Mouse (Mus musculus): ENCODE measurements around the gene Vamp8. TPM values are rescaled to one million over a fixed set of nuclear protein-coding genes. Genes with fewer than 3 reads are reported as not detected.

Vamp8 gene
- polyA plus RNA-seq, 1 experiment, result 121 TPM

DNA sequence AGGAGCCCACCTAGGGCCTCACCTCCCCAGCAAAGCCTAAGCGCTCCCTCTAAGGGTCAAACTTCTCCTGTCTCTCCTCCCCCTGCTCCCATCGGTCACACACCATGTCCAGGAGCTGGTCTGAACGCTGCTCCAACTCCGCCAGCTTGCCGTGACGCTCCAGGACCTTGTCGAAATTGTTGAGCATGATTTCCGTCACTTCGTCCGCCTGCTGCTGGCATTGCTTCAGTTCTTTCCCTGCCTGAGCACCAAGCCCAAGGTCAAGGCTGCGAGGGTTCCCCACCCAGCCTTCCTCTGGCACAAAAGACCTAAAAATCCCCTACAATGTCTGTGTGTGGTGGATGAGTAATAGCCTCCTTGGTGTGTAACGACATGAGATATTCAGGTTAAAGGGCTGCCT, 20.4 kb downstream of the Vamp8 start:
- Histone ChIP-seq H3K27ac (replicated peaks; ENCODE audit: low read depth, low read length) (no peak overlapping the region), H3K4me3 (ENCODE audit: insufficient read depth, low read depth, low read length) (no peak overlapping the region), H3K4me1 (ENCODE audit: control insufficient read depth, insufficient read depth, insufficient read length, low read length) (peaks cover 4% of the 10 kb centered on the region; the same call in 1 of the 2 replicates)

DNA sequence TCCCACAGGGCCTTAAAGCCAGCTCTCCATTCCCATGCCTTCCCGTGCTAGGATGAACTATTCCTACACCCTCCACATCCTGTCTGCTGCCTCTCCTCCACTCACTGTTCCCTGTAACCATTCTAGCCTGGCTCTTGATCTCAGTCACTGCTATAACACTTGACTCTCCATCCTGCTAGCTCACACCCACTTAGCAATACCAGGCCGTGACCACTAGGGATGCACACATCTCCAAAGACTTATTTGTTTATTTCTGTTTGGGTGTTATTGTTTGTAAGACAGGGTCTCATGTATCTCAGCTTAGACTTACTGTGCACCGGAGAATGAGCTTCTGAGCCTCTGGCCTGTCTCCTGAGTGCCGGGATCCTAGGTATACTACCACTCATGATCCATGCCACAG, 20.9 kb downstream of the Vamp8 start:
- H3K4me3 ChIP-seq (ENCODE audit: insufficient read depth, low read depth, low read length), result no peak overlapping the region
- no peak overlapping the region for H3K27ac ChIP-seq (replicated peaks; ENCODE audit: low read depth, low read length)
- peaks cover 4% of the 10 kb centered on the region; the same call in 1 of the 2 replicates for H3K4me1 ChIP-seq (ENCODE audit: control insufficient read depth, insufficient read depth, insufficient read length, low read length)

- no peak overlapping the region for H3K4me3 ChIP-seq (ENCODE audit: insufficient read depth, low read depth, low read length)
Measured at GRCm38 (mm10) chr6:72367460-72367974, 23.0 kb downstream of the Vamp8 start.

GRCm38 (mm10) chr6:72366844-72367443, 23.6 kb downstream of the Vamp8 start, which contains the start of gene Rnf181:
Rnf181 (minus strand) TSS chr6:72366956.
- Histone ChIP-seq H3K4me1 (ENCODE audit: control insufficient read depth, insufficient read depth, insufficient read length, low read length) (peaks cover 4% of the 10 kb centered on the region; the same call in 1 of the 2 replicates), H3K27ac (replicated peaks; ENCODE audit: low read depth, low read length) (no peak within 1 kb of the TSS), H3K4me3 (ENCODE audit: insufficient read depth, low read depth, low read length) (no peak within 1 kb of the TSS)

More at GRCm38 (mm10) chr6:72367460-72367974, 23.0 kb downstream of the Vamp8 start:
- Histone ChIP-seq H3K4me1 (ENCODE audit: control insufficient read depth, insufficient read depth, insufficient read length, low read length) (peaks cover 4% of the 10 kb centered on the region; the same call in 1 of the 2 replicates), H3K27ac (replicated peaks; ENCODE audit: low read depth, low read length) (no peak overlapping the region)

DNA sequence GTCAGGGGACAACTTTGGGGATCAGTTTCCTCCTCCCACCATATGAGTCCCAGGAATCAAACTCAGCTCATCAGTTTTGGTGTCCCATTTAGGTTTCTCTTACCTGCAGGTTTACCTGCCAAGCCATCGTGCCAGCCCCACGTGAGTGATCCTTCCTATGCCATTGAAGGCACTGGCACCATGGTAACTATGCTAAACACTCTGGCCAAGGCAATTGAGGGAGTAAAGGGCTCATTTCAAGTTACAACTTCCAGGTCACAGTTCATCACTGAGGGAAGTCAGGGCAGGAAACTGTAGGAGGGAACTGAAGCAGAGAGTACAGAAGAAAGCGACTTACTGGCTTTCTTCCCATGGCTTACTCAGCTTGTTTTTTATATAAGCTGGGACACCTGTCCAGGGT, 24.2 kb downstream of the Vamp8 start:
- Histone ChIP-seq H3K4me1 (ENCODE audit: control insufficient read depth, insufficient read depth, insufficient read length, low read length) (peaks cover 3% of the 10 kb centered on the region; the same call in 1 of the 2 replicates), H3K27ac (replicated peaks; ENCODE audit: low read depth, low read length) (no peak overlapping the region), H3K4me3 (ENCODE audit: insufficient read depth, low read depth, low read length) (no peak overlapping the region)

DNA sequence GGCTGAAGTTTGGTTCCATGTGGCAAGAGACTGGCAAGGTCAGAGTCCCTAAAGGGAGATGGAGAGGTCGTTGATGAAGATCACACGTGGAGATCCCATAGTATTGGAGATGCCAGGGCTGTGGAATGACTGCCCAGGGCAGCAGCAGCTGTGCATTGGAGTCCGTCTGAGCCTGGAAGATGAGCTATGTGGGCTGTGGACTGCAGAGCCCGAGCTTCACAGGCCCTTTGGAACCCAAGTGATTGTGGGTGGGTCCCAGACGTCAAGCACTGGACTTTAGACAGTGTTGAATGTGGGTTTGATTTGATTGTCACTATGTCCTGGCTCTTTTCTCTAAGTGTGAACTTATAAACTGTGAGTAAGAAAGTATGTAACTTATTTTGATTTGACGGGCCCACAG, 25.5 kb downstream of the Vamp8 start:
- Histone ChIP-seq H3K4me1 (ENCODE audit: control insufficient read depth, insufficient read depth, insufficient read length, low read length) (peaks cover 2% of the 10 kb centered on the region; the same call in 1 of the 2 replicates), H3K27ac (replicated peaks; ENCODE audit: low read depth, low read length) (no peak overlapping the region), H3K4me3 (ENCODE audit: insufficient read depth, low read depth, low read length) (no peak overlapping the region)

GRCm38 (mm10) chr6:72364009-72364408, 26.5 kb downstream of the Vamp8 start:
- Histone ChIP-seq H3K4me3 (ENCODE audit: insufficient read depth, low read depth, low read length) (no peak overlapping the region), H3K4me1 (ENCODE audit: control insufficient read depth, insufficient read depth, insufficient read length, low read length) (peaks cover 2% of the 10 kb centered on the region; the same call in 1 of the 2 replicates), H3K27ac (replicated peaks; ENCODE audit: low read depth, low read length) (no peak overlapping the region)

- Histone ChIP-seq H3K4me3 (ENCODE audit: insufficient read depth, low read depth, low read length) (peak overlapping the region; percentile 83), H3K4me1 (ENCODE audit: control insufficient read depth, insufficient read depth, insufficient read length, low read length) (peaks cover 2% of the 10 kb centered on the region; the same call in 1 of the 2 replicates), H3K27ac (replicated peaks; ENCODE audit: low read depth, low read length) (peak overlapping the region; percentile 85)
Measured at GRCm38 (mm10) chr6:72362132-72363028, 28.1 kb downstream of the Vamp8 start.

DNA sequence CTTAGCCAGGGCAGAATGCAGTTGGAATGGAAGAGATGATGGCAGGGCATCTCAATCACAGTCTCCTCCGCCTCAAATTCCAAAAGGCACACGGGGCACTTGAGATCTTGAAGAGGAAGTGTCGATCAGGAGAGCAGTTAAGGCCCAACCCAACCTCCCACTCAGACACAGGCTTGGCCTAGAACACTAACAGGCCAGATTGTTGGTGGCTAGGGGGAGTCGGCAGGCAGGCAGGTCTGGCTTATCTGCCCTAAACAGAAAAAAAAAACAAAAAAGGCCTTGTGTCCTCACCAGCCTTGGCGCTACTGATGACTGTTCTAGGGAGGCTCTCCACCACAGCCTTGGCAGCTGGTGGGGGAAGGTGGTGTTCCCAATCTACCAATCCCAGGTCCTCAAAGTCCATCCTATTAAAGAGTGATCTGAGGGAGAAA, 29.4 kb downstream of the Vamp8 start:
- H3K4me1 ChIP-seq (ENCODE audit: control insufficient read depth, insufficient read depth, insufficient read length, low read length), result peaks cover 2% of the 10 kb centered on the region; the same call in 1 of the 2 replicates
- 0 out of 2 replicates have a peak overlapping the region, but pooled peaks have one; percentile 1 for H3K4me3 ChIP-seq (ENCODE audit: insufficient read depth, low read depth, low read length)
- H3K27ac ChIP-seq (replicated peaks; ENCODE audit: low read depth, low read length), result no peak overlapping the region

GRCm38 (mm10) chr6:72360599-72360935, 29.9 kb downstream of the Vamp8 start:
- no peak overlapping the region for H3K27ac ChIP-seq (replicated peaks; ENCODE audit: low read depth, low read length)
- no peak overlapping the region for H3K4me3 ChIP-seq (ENCODE audit: insufficient read depth, low read depth, low read length)
- peaks cover 2% of the 10 kb centered on the region; the same call in 1 of the 2 replicates for H3K4me1 ChIP-seq (ENCODE audit: control insufficient read depth, insufficient read depth, insufficient read length, low read length)

DNA sequence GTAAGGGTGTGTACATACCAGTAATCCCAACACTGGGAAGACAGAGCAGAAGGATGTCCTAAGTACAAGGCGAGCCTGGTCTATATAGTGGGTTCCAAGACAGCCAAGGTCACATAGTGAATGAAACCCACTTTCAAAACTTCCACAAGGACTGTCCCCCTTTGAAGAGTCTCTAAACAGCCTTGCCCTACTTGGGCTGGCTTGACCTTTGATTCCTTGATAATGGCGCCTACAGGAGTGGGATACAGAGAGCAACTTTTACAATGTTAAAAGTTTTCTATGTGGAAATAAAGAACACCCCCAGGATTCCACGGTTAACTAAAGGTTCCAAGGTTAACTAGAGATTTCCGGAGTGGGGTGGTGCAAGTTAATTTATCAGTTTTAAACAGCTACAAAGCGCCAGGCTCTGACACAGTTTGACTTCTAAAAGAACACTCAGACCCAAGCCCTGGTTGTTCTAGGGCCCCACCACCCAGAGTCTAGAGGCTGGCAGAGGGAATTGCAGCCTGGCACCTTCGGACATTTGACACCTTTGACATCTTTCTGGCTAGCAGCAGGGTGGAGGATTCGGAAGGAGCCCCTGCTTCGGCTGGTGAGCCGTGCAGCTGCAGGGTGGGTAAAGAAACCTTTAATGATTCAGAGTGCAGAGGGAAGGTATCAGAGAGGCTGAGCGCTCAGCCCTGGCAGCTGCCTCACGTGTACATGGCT, 30.5 kb downstream of the Vamp8 start:
- H3K4me3 ChIP-seq (ENCODE audit: insufficient read depth, low read depth, low read length), result no peak overlapping the region
- no peak overlapping the region for H3K27ac ChIP-seq (replicated peaks; ENCODE audit: low read depth, low read length)
- peaks cover 2% of the 10 kb centered on the region; the same call in 1 of the 2 replicates for H3K4me1 ChIP-seq (ENCODE audit: control insufficient read depth, insufficient read depth, insufficient read length, low read length)

GRCm38 (mm10) chr6:72359343-72359742, 31.2 kb downstream of the Vamp8 start:
- peaks cover 6% of the 10 kb centered on the region; the same call in 1 of the 2 replicates for H3K4me1 ChIP-seq (ENCODE audit: control insufficient read depth, insufficient read depth, insufficient read length, low read length)
- H3K4me3 ChIP-seq (ENCODE audit: insufficient read depth, low read depth, low read length), result no peak overlapping the region
- no peak overlapping the region for H3K27ac ChIP-seq (replicated peaks; ENCODE audit: low read depth, low read length)

DNA sequence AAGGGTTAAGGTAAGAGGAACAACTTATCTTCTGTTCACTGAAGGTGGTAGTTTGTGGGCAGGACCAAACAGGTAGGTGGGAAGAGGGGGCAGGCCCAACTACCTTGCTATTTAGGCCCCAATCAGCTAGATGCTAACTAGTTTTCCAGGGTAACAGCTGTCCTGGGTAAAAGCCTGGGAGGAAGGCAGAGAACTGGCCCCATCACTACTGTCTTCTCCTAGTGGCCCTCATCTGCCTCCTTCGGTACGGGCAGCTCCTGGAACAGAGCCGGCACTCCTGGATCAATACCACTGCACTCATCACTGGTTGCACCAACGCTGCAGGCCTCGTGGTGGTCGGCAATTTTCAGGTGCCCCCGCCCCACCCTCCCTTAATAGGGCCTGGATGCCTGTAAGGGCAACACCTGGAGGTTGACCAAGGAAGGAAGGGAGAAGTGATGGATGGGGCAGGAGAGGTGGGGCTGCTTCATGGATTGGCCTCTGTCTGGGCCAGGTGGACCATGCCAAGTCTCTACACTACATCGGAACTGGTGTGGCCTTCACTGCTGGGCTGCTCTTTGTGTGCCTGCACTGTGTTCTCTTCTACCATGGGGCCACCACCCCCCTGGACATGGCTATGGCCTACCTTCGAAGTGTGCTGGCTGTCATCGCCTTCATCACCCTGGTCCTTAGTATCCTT, 32.3 kb downstream of the Vamp8 start:
- H3K4me3 ChIP-seq (ENCODE audit: insufficient read depth, low read depth, low read length), result no peak overlapping the region
- H3K4me1 ChIP-seq (ENCODE audit: control insufficient read depth, insufficient read depth, insufficient read length, low read length), result peaks cover 10% of the 10 kb centered on the region; the same call in 1 of the 2 replicates
- no peak overlapping the region for H3K27ac ChIP-seq (replicated peaks; ENCODE audit: low read depth, low read length)
